Mouse (Mus musculus) kidney, adult 18-20 months (tissue): Measurements from ENCODE around the gene Cd151.
"Not testable (repeated sequence)": the region's sequence is repeated elsewhere in the genome, so short reads cannot be mapped to it uniquely, and the experiment has no call there.

Experiments
- DNase-seq: peaks from one replicate; pipeline ENCODE4 v3.0.0; 2021

Cd151 gene

GRCm38 (mm10) chr7:141436523-141436892, 30.7 kb upstream of the Cd151 start:
- no peak for DNase-seq

GRCm38 (mm10) chr7:141437178-141438120, 29.7 kb upstream of the Cd151 start, which contains the start of gene Slc25a22:
Gene Slc25a22 (minus strand): TSS chr7:141437892.
- DNase-seq = peak; percentile 88

GRCm38 (mm10) chr7:141438201-141438968, 28.8 kb upstream of the Cd151 start:
- DNase-seq = no peak

GRCm38 (mm10) chr7:141439140-141439679, 28.0 kb upstream of the Cd151 start:
- no peak for DNase-seq

- DNase-seq = no peak
Observed at GRCm38 (mm10) chr7:141439811-141440210, 27.4 kb upstream of the Cd151 start.

GRCm38 (mm10) chr7:141440613-141441012, 26.6 kb upstream of the Cd151 start:
- peak; percentile 72 for DNase-seq

GRCm38 (mm10) chr7:141441460-141441859, 25.7 kb upstream of the Cd151 start:
- DNase-seq = no peak

- no peak for DNase-seq
Observed at GRCm38 (mm10) chr7:141442199-141442598, 25.0 kb upstream of the Cd151 start.

- DNase-seq = no peak
Observed at GRCm38 (mm10) chr7:141443081-141443821, 23.9 kb upstream of the Cd151 start.

- peak; percentile 79 for DNase-seq
Observed at GRCm38 (mm10) chr7:141443828-141444237, 23.4 kb upstream of the Cd151 start, which contains the start of gene Pidd1. Gene Pidd1 (minus strand): TSS chr7:141444025.

GRCm38 (mm10) chr7:141446374-141446773, 20.8 kb upstream of the Cd151 start:
- DNase-seq = not testable (repeated sequence)

- peak; percentile 97 for DNase-seq
Observed at GRCm38 (mm10) chr7:141447110-141447991, 19.8 kb upstream of the Cd151 start, which contains the start of gene Rplp2. Gene Rplp2 (plus strand): TSS chr7:141447370.

GRCm38 (mm10) chr7:141451928-141452327, 15.3 kb upstream of the Cd151 start:
- no peak for DNase-seq

GRCm38 (mm10) chr7:141453636-141454035, 13.6 kb upstream of the Cd151 start:
- DNase-seq = no peak

- peak; percentile 98 for DNase-seq
Observed at GRCm38 (mm10) chr7:141454967-141455551, 12.1 kb upstream of the Cd151 start, which contains the start of gene Pnpla2. Gene Pnpla2 (plus strand): TSS chr7:141455198.

GRCm38 (mm10) chr7:141455610-141456314, 11.4 kb upstream of the Cd151 start:
- peak; percentile 90 for DNase-seq

- DNase-seq = no peak
Observed at GRCm38 (mm10) chr7:141456739-141457138, 10.5 kb upstream of the Cd151 start.

- no peak for DNase-seq
Observed at GRCm38 (mm10) chr7:141457236-141457635, 10.0 kb upstream of the Cd151 start.

GRCm38 (mm10) chr7:141457986-141458660, 9.1 kb upstream of the Cd151 start:
- peak; percentile 72 for DNase-seq

- DNase-seq = no peak
Observed at GRCm38 (mm10) chr7:141458661-141459060, 8.5 kb upstream of the Cd151 start.
